Mouse (Mus musculus): Measurements from ENCODE around the gene Scube3.

Gene Scube3

GRCm38 (mm10) chr17:28141771-28142699 is at the start of gene Scube3:
Gene Scube3, plus strand, starts transcription at chr17:28142141.
- no peak for DNase-seq (ENCODE audit: low read depth in 1 of 2, low spot score in 2 of 2)

GRCm38 (mm10) chr17:28092297-28092696 is 49.6 kb upstream of the Scube3 start:
- no peak for DNase-seq (ENCODE audit: low read depth in 1 of 2, low spot score in 2 of 2)

GRCm38 (mm10) chr17:28093837-28094236 is 48.1 kb upstream of the Scube3 start:
- no peak for DNase-seq (ENCODE audit: low read depth in 1 of 2, low spot score in 2 of 2)

GRCm38 (mm10) chr17:28096418-28096817 is 45.5 kb upstream of the Scube3 start:
- DNase-seq (ENCODE audit: low read depth in 1 of 2, low spot score in 2 of 2): no peak

GRCm38 (mm10) chr17:28097308-28097707 is 44.6 kb upstream of the Scube3 start:
- no peak for DNase-seq (ENCODE audit: low read depth in 1 of 2, low spot score in 2 of 2)

- DNase-seq (ENCODE audit: low read depth in 1 of 2, low spot score in 2 of 2): no peak
Observed at GRCm38 (mm10) chr17:28099086-28099485, 42.9 kb upstream of the Scube3 start.

- no peak for DNase-seq (ENCODE audit: low read depth in 1 of 2, low spot score in 2 of 2)
Observed at GRCm38 (mm10) chr17:28100669-28101068, 41.3 kb upstream of the Scube3 start.

- DNase-seq (ENCODE audit: low read depth in 1 of 2, low spot score in 2 of 2): no peak
Observed at GRCm38 (mm10) chr17:28101284-28101887, 40.6 kb upstream of the Scube3 start.

GRCm38 (mm10) chr17:28101902-28102319 is 40.0 kb upstream of the Scube3 start:
- no peak for DNase-seq (ENCODE audit: low read depth in 1 of 2, low spot score in 2 of 2)

- no peak for DNase-seq (ENCODE audit: low read depth in 1 of 2, low spot score in 2 of 2)
Observed at GRCm38 (mm10) chr17:28104416-28104815, 37.5 kb upstream of the Scube3 start.

- DNase-seq (ENCODE audit: low read depth in 1 of 2, low spot score in 2 of 2): no peak
Observed at GRCm38 (mm10) chr17:28106352-28106751, 35.6 kb upstream of the Scube3 start.

GRCm38 (mm10) chr17:28107275-28107674 is 34.7 kb upstream of the Scube3 start:
- DNase-seq (ENCODE audit: low read depth in 1 of 2, low spot score in 2 of 2): no peak

GRCm38 (mm10) chr17:28112266-28112665 is 29.7 kb upstream of the Scube3 start:
- no peak for DNase-seq (ENCODE audit: low read depth in 1 of 2, low spot score in 2 of 2)

GRCm38 (mm10) chr17:28116335-28116734 is 25.6 kb upstream of the Scube3 start:
- no peak for DNase-seq (ENCODE audit: low read depth in 1 of 2, low spot score in 2 of 2)

GRCm38 (mm10) chr17:28117451-28118209 is 24.3 kb upstream of the Scube3 start:
- DNase-seq (ENCODE audit: low read depth in 1 of 2, low spot score in 2 of 2): no peak

GRCm38 (mm10) chr17:28120460-28120859 is 21.5 kb upstream of the Scube3 start:
- no peak for DNase-seq (ENCODE audit: low read depth in 1 of 2, low spot score in 2 of 2)

GRCm38 (mm10) chr17:28122949-28123348 is 19.0 kb upstream of the Scube3 start:
- DNase-seq (ENCODE audit: low read depth in 1 of 2, low spot score in 2 of 2): no peak

- DNase-seq (ENCODE audit: low read depth in 1 of 2, low spot score in 2 of 2): no peak
Observed at GRCm38 (mm10) chr17:28123627-28124026, 18.3 kb upstream of the Scube3 start.

GRCm38 (mm10) chr17:28124368-28124767 is 17.6 kb upstream of the Scube3 start:
- DNase-seq (ENCODE audit: low read depth in 1 of 2, low spot score in 2 of 2): no peak

- DNase-seq (ENCODE audit: low read depth in 1 of 2, low spot score in 2 of 2): no peak
Observed at GRCm38 (mm10) chr17:28129796-28130195, 12.1 kb upstream of the Scube3 start.

GRCm38 (mm10) chr17:28130391-28131125 is 11.4 kb upstream of the Scube3 start:
- no peak for DNase-seq (ENCODE audit: low read depth in 1 of 2, low spot score in 2 of 2)
